Comparison of ENCODE assay signal across 14 mouse cellular contexts in genomic region chr12:116515824-116516223, GRCm38 (mm10). TPM values are rescaled to one million over a fixed set of nuclear protein-coding genes. Genes with fewer than 3 reads are reported as not detected.
DNase-seq lines count a peak whose midpoint lies in the region; ATAC-seq and TF ChIP-seq lines count a peak whose summit lies in the region.
"Had no signal": no experiment of that assay in that cellular context is flagged by ENCODE, and none has a peak within 500 bp of the region (broad histone marks: within the 10 kb centered on the region; RNA-seq: fewer than 3 reads in every experiment).

No protein-coding gene starts in this region.

- no peak for TF ChIP-seq CTCF in hindbrain, postnatal 0 days (IDR thresholded peaks at IDR 0.05; ENCODE audit: low read depth)

- peak; percentile 29; the same call in 1 of the 2 replicates for ATAC-seq in forebrain, embryonic 15.5 days (replicated peaks)
- ATAC-seq in forebrain, embryonic 12.5 days (ENCODE audit: low FRiP score): no peak
- peak; percentile 45; the same call in 1 of the 2 replicates for ATAC-seq in hindbrain, postnatal 0 days
- no peak for ATAC-seq in megakaryocyte, adult 5-6 weeks (ENCODE audit: poor library complexity, severe bottlenecking)

- no peaks in the 10 kb centered on the region for H3K9me3 ChIP-seq in forebrain, embryonic 15.5 days
- H3K9me3 ChIP-seq in forebrain, embryonic 12.5 days: no peaks in the 10 kb centered on the region
- no peaks in the 10 kb centered on the region for H3K9me3 ChIP-seq in hindbrain, postnatal 0 days (ENCODE audit: low read length)
- H3K9me3 ChIP-seq in hindbrain, embryonic 10.5 days: no peaks in the 10 kb centered on the region
- H3K9me3 ChIP-seq: midbrain, embryonic 12.5 days had no signal

- intact Hi-C loops in gastrocnemius, postnatal 14 days (cut with DNase I; ENCODE audit: low total_unique reads): no loop called here

- H3K9ac ChIP-seq in forebrain, embryonic 15.5 days (replicated peaks): no peak overlapping the region
- H3K9ac ChIP-seq in forebrain, embryonic 12.5 days: no peak overlapping the region
- H3K9ac ChIP-seq in hindbrain, postnatal 0 days (replicated peaks; ENCODE audit: low read length): no peak overlapping the region
- H3K9ac ChIP-seq: liver, embryonic 14.5 days; midbrain, embryonic 12.5 days had no signal

- no peak overlapping the region for H3K27ac ChIP-seq in forebrain, embryonic 15.5 days (replicated peaks)
- no peak overlapping the region for H3K27ac ChIP-seq in forebrain, embryonic 12.5 days
- H3K27ac ChIP-seq in hindbrain, postnatal 0 days: no peak overlapping the region
- H3K27ac ChIP-seq in hindbrain, embryonic 10.5 days: no peak overlapping the region
- H3K27ac ChIP-seq: liver, embryonic 14.5 days; midbrain, embryonic 12.5 days had no signal

- H3K4me2 ChIP-seq in forebrain, embryonic 15.5 days (replicated peaks): no peak overlapping the region
- no peak overlapping the region for H3K4me2 ChIP-seq in forebrain, embryonic 12.5 days
- no peak overlapping the region for H3K4me2 ChIP-seq in hindbrain, postnatal 0 days (ENCODE audit: low read depth, low read length)
- H3K4me2 ChIP-seq: midbrain, embryonic 12.5 days had no signal

- H3K36me3 ChIP-seq in forebrain, embryonic 15.5 days: no peaks in the 10 kb centered on the region
- no peaks in the 10 kb centered on the region for H3K36me3 ChIP-seq in forebrain, embryonic 12.5 days (replicated peaks)
- no peaks in the 10 kb centered on the region for H3K36me3 ChIP-seq in hindbrain, postnatal 0 days (ENCODE audit: insufficient read depth, low read length)
- H3K36me3 ChIP-seq in hindbrain, embryonic 10.5 days: no peaks in the 10 kb centered on the region
- H3K36me3 ChIP-seq: midbrain, embryonic 12.5 days had no signal

- no peaks in the 10 kb centered on the region for H3K27me3 ChIP-seq in forebrain, embryonic 15.5 days
- no peaks in the 10 kb centered on the region for H3K27me3 ChIP-seq in forebrain, embryonic 12.5 days
- no peaks in the 10 kb centered on the region for H3K27me3 ChIP-seq in hindbrain, postnatal 0 days (ENCODE audit: insufficient read depth, low read length)
- no peaks in the 10 kb centered on the region for H3K27me3 ChIP-seq in hindbrain, embryonic 10.5 days (ENCODE audit: insufficient read depth, poor library complexity, severe bottlenecking)
- H3K27me3 ChIP-seq: midbrain, embryonic 12.5 days had no signal

- no peaks in the 10 kb centered on the region for H3K4me1 ChIP-seq in forebrain, embryonic 15.5 days
- no peaks in the 10 kb centered on the region for H3K4me1 ChIP-seq in forebrain, embryonic 12.5 days
- no peaks in the 10 kb centered on the region for H3K4me1 ChIP-seq in hindbrain, postnatal 0 days (ENCODE audit: insufficient read depth, low read length)
- H3K4me1 ChIP-seq in hindbrain, embryonic 10.5 days (replicated peaks): no peaks in the 10 kb centered on the region
- H3K4me1 ChIP-seq: midbrain, embryonic 12.5 days had no signal

- DNase-seq in hindbrain, postnatal 0 days (ENCODE audit: low spot score): peak; percentile 35
- DNase-seq in hindbrain, embryonic 10.5 days (ENCODE audit: low spot score): no peak
- DNase-seq in Muller cell, postnatal 12 days (ENCODE audit: inconsistent ontology term): peak; percentile 83
- DNase-seq in cerebellum, adult 9-11 months: peak; percentile 79
- no peak for DNase-seq in gastrocnemius, postnatal 14 days
- DNase-seq: gastrocnemius, postnatal 25 days; heart, postnatal 14 days; kidney, adult 2 months; kidney, postnatal 4 days had no signal

- H3K4me3 ChIP-seq in forebrain, embryonic 15.5 days: no peak overlapping the region
- no peak overlapping the region for H3K4me3 ChIP-seq in forebrain, embryonic 12.5 days (replicated peaks)
- H3K4me3 ChIP-seq in hindbrain, postnatal 0 days (ENCODE audit: low read length): no peak overlapping the region
- no peak overlapping the region for H3K4me3 ChIP-seq in hindbrain, embryonic 10.5 days
- H3K4me3 ChIP-seq: midbrain, embryonic 12.5 days had no signal

RNA-seq across cellular contexts. Expression of gene Ptprn2, which starts 30.3 kb away (rescaled TPM):
- polyA plus RNA-seq in forebrain, embryonic 15.5 days (2015; fragmentation: Nextera tagmentation; extraction: Ambion mirVana): 10.4 and 10.8 TPM in 2 replicates
- 7.8 and 8.8 TPM in 2 replicates for polyA plus RNA-seq in forebrain, embryonic 12.5 days (2016; fragmentation: Nextera tagmentation; extraction: Ambion mirVana)
- total RNA-seq in hindbrain, postnatal 0 days (2014; rRNA removed): 101 and 104 TPM in 2 replicates
- polyA plus RNA-seq in hindbrain, postnatal 0 days (2015; fragmentation: Nextera tagmentation; extraction: Ambion mirVana): 16.9 and 18.4 TPM in 2 replicates
- polyA plus RNA-seq in hindbrain, embryonic 10.5 days (2016; fragmentation: Nextera tagmentation; extraction: Ambion mirVana): 5.9 and 6.4 TPM in 2 replicates
- total RNA-seq in megakaryocyte, adult 5-6 weeks (2015): not detected in 2 replicates
- not detected in 2 replicates for total RNA-seq in megakaryocyte, adult 5-6 weeks (2017)
- not detected for total RNA-seq in gastrocnemius, postnatal 14 days (2021)
- total RNA-seq: gastrocnemius, postnatal 25 days had no signal

Comparison
In these comparisons a context has a peak if more than half of its experiments do, and no peak if none do; other contexts are left out.
1. ATAC-seq: peak in forebrain, embryonic 15.5 days (single experiment) and hindbrain, postnatal 0 days (single experiment); none in forebrain, embryonic 12.5 days (single experiment) and megakaryocyte, adult 5-6 weeks (single experiment).
2. DNase-seq: peak in hindbrain, postnatal 0 days (single experiment), Muller cell, postnatal 12 days (single experiment) and cerebellum, adult 9-11 months (single experiment); none in hindbrain, embryonic 10.5 days (single experiment) and gastrocnemius, postnatal 14 days (single experiment).